Mouse (Mus musculus): ENCODE measurements around the gene Drd4. TPM values are rescaled to one million over a fixed set of nuclear protein-coding genes. Genes with fewer than 3 reads are reported as not detected.

Drd4 gene
- total RNA-seq, 2 experiments from 2014 or later = not detected

- no peak; the same call in 1 of the 2 replicates for ATAC-seq (replicated peaks; ENCODE audit: low FRiP score, poor library complexity, severe bottlenecking)
Observed at GRCm38 (mm10) chr7:141328373-141328990, 36.7 kb downstream of the Drd4 start.

GRCm38 (mm10) chr7:141330706-141331105 lies 38.9 kb downstream of the Drd4 start:
- no peak for ATAC-seq (replicated peaks; ENCODE audit: low FRiP score, poor library complexity, severe bottlenecking)

- no peak for ATAC-seq (replicated peaks; ENCODE audit: low FRiP score, poor library complexity, severe bottlenecking)
Observed at GRCm38 (mm10) chr7:141331990-141332389, 40.2 kb downstream of the Drd4 start.

GRCm38 (mm10) chr7:141335044-141335579 lies 43.3 kb downstream of the Drd4 start:
- ATAC-seq (replicated peaks; ENCODE audit: low FRiP score, poor library complexity, severe bottlenecking) = no peak

- no peak for ATAC-seq (replicated peaks; ENCODE audit: low FRiP score, poor library complexity, severe bottlenecking)
Observed at GRCm38 (mm10) chr7:141335682-141336081, 43.9 kb downstream of the Drd4 start.

- no peak for ATAC-seq (replicated peaks; ENCODE audit: low FRiP score, poor library complexity, severe bottlenecking)
Observed at GRCm38 (mm10) chr7:141336296-141336695, 44.5 kb downstream of the Drd4 start.

GRCm38 (mm10) chr7:141337716-141338416 lies 46.1 kb downstream of the Drd4 start:
- ATAC-seq (replicated peaks; ENCODE audit: low FRiP score, poor library complexity, severe bottlenecking) = no peak

GRCm38 (mm10) chr7:141338576-141339131 lies 46.8 kb downstream of the Drd4 start, which contains the start of gene Eps8l2:
Gene Eps8l2, plus strand, starts transcription at chr7:141338880.
- ATAC-seq (replicated peaks; ENCODE audit: low FRiP score, poor library complexity, severe bottlenecking) = peak; percentile 56; the same call in 1 of the 2 replicates

GRCm38 (mm10) chr7:141339215-141339920 lies 47.6 kb downstream of the Drd4 start:
- no peak for ATAC-seq (replicated peaks; ENCODE audit: low FRiP score, poor library complexity, severe bottlenecking)

GRCm38 (mm10) chr7:141340023-141340422 lies 48.2 kb downstream of the Drd4 start:
- ATAC-seq (replicated peaks; ENCODE audit: low FRiP score, poor library complexity, severe bottlenecking) = no peak

GRCm38 (mm10) chr7:141340476-141340875 lies 48.7 kb downstream of the Drd4 start:
- ATAC-seq (replicated peaks; ENCODE audit: low FRiP score, poor library complexity, severe bottlenecking) = no peak

- ATAC-seq (replicated peaks; ENCODE audit: low FRiP score, poor library complexity, severe bottlenecking) = no peak
Observed at GRCm38 (mm10) chr7:141341689-141342226, 50.0 kb downstream of the Drd4 start.

- ATAC-seq (replicated peaks; ENCODE audit: low FRiP score, poor library complexity, severe bottlenecking) = no peak
Observed at GRCm38 (mm10) chr7:141343230-141343629, 51.4 kb downstream of the Drd4 start.

GRCm38 (mm10) chr7:141343696-141344095 lies 51.9 kb downstream of the Drd4 start:
- no peak for ATAC-seq (replicated peaks; ENCODE audit: low FRiP score, poor library complexity, severe bottlenecking)

GRCm38 (mm10) chr7:141344787-141345186 lies 53.0 kb downstream of the Drd4 start:
- ATAC-seq (replicated peaks; ENCODE audit: low FRiP score, poor library complexity, severe bottlenecking) = no peak

Other genes with a start within 250 kb of the Drd4 start
- gene B4galnt4, start 230.9 kb upstream of the Drd4 start, total RNA-seq (2015; ENCODE audit: low replicate concordance) = 0.84 TPM in 1 of 2 replicates, not detected in the other
- gene B4galnt4, start 230.9 kb upstream of the Drd4 start, total RNA-seq (2017; ENCODE audit: low replicate concordance) = not detected in 2 replicates
- not detected in 2 replicates for gene Pkp3, start 213.8 kb upstream of the Drd4 start, total RNA-seq (2015; ENCODE audit: low replicate concordance)
- not detected in 2 replicates for gene Pkp3, start 213.8 kb upstream of the Drd4 start, total RNA-seq (2017; ENCODE audit: low replicate concordance)
- gene Sigirr, start 191.4 kb upstream of the Drd4 start, total RNA-seq (2015; ENCODE audit: low replicate concordance) = 4.2 TPM in 1 of 2 replicates, not detected in the other
- 2.8 and 4.4 TPM in 2 replicates for gene Sigirr, start 191.4 kb upstream of the Drd4 start, total RNA-seq (2017; ENCODE audit: low replicate concordance)
- gene Ano9, start 174.2 kb upstream of the Drd4 start, total RNA-seq (2015; ENCODE audit: low replicate concordance) = not detected in 2 replicates
- not detected in 2 replicates for gene Ano9, start 174.2 kb upstream of the Drd4 start, total RNA-seq (2017; ENCODE audit: low replicate concordance)
- gene Ptdss2, start 169.6 kb upstream of the Drd4 start, total RNA-seq (2015; ENCODE audit: low replicate concordance) = 123 and 158 TPM in 2 replicates
- 153 and 164 TPM in 2 replicates for gene Ptdss2, start 169.6 kb upstream of the Drd4 start, total RNA-seq (2017; ENCODE audit: low replicate concordance)
- gene Rnh1, start 119.1 kb upstream of the Drd4 start, total RNA-seq (2015; ENCODE audit: low replicate concordance) = 11.9 and 13.8 TPM in 2 replicates
- gene Rnh1, start 119.1 kb upstream of the Drd4 start, total RNA-seq (2017; ENCODE audit: low replicate concordance) = 15.1 and 15.7 TPM in 2 replicates
- 3.8 and 24.9 TPM in 2 replicates for gene Hras, start 98.0 kb upstream of the Drd4 start, total RNA-seq (2015; ENCODE audit: low replicate concordance)
- gene Hras, start 98.0 kb upstream of the Drd4 start, total RNA-seq (2017; ENCODE audit: low replicate concordance) = 11.4 and 20.8 TPM in 2 replicates
- 2.1 TPM in 1 of 2 replicates, not detected in the other for gene Lrrc56, start 97.8 kb upstream of the Drd4 start, total RNA-seq (2015; ENCODE audit: low replicate concordance)
- gene Lrrc56, start 97.8 kb upstream of the Drd4 start, total RNA-seq (2017; ENCODE audit: low replicate concordance) = 0.94 and 1.8 TPM in 2 replicates
- gene Lmntd2, start 77.9 kb upstream of the Drd4 start, total RNA-seq (2015; ENCODE audit: low replicate concordance) = not detected in 2 replicates
- gene Lmntd2, start 77.9 kb upstream of the Drd4 start, total RNA-seq (2017; ENCODE audit: low replicate concordance) = 0.17 and 1.7 TPM in 2 replicates
- gene Rassf7, start 76.1 kb upstream of the Drd4 start, total RNA-seq (2015; ENCODE audit: low replicate concordance) = 1.7 and 6.0 TPM in 2 replicates
- 3.9 and 12.2 TPM in 2 replicates for gene Rassf7, start 76.1 kb upstream of the Drd4 start, total RNA-seq (2017; ENCODE audit: low replicate concordance)
- gene Phrf1, start 63.2 kb upstream of the Drd4 start, total RNA-seq (2015; ENCODE audit: low replicate concordance) = 24.9 and 30.0 TPM in 2 replicates
- 25.5 and 32.8 TPM in 2 replicates for gene Phrf1, start 63.2 kb upstream of the Drd4 start, total RNA-seq (2017; ENCODE audit: low replicate concordance)
- gene Irf7, start 25.5 kb upstream of the Drd4 start, total RNA-seq (2015; ENCODE audit: low replicate concordance) = 49.5 and 73.8 TPM in 2 replicates
- 78.0 and 88.9 TPM in 2 replicates for gene Irf7, start 25.5 kb upstream of the Drd4 start, total RNA-seq (2017; ENCODE audit: low replicate concordance)
- not detected in 2 replicates for gene Cdhr5, start 15.2 kb upstream of the Drd4 start, total RNA-seq (2015; ENCODE audit: low replicate concordance)
- gene Cdhr5, start 15.2 kb upstream of the Drd4 start, total RNA-seq (2017; ENCODE audit: low replicate concordance) = not detected in 2 replicates
- gene Sct, start 12.9 kb upstream of the Drd4 start, total RNA-seq (2015; ENCODE audit: low replicate concordance) = not detected in 2 replicates
- gene Sct, start 12.9 kb upstream of the Drd4 start, total RNA-seq (2017; ENCODE audit: low replicate concordance) = not detected in 2 replicates
- gene Deaf1, start 35.7 kb downstream of the Drd4 start, total RNA-seq (2015; ENCODE audit: low replicate concordance) = 9.4 and 18.3 TPM in 2 replicates
- gene Deaf1, start 35.7 kb downstream of the Drd4 start, total RNA-seq (2017; ENCODE audit: low replicate concordance) = 14.1 and 16.0 TPM in 2 replicates
- gene Tmem80, start 35.7 kb downstream of the Drd4 start, total RNA-seq (2015; ENCODE audit: low replicate concordance) = 6.5 and 8.4 TPM in 2 replicates
- 10.5 and 12.9 TPM in 2 replicates for gene Tmem80, start 35.7 kb downstream of the Drd4 start, total RNA-seq (2017; ENCODE audit: low replicate concordance)
- gene Eps8l2, start 46.9 kb downstream of the Drd4 start, total RNA-seq (2015; ENCODE audit: low replicate concordance) = not detected in 2 replicates
- not detected in 2 replicates for gene Eps8l2, start 46.9 kb downstream of the Drd4 start, total RNA-seq (2017; ENCODE audit: low replicate concordance)
- gene Taldo1, start 100.2 kb downstream of the Drd4 start, total RNA-seq (2015; ENCODE audit: low replicate concordance) = 132 and 180 TPM in 2 replicates
- gene Taldo1, start 100.2 kb downstream of the Drd4 start, total RNA-seq (2017; ENCODE audit: low replicate concordance) = 443 and 565 TPM in 2 replicates
- 6.3 and 9.2 TPM in 2 replicates for gene Gatd1, start 122.1 kb downstream of the Drd4 start, total RNA-seq (2015; ENCODE audit: low replicate concordance)
- gene Gatd1, start 122.1 kb downstream of the Drd4 start, total RNA-seq (2017; ENCODE audit: low replicate concordance) = 4.9 and 6.0 TPM in 2 replicates
- not detected in 2 replicates for gene Cend1, start 137.5 kb downstream of the Drd4 start, total RNA-seq (2015; ENCODE audit: low replicate concordance)
- not detected in 2 replicates for gene Cend1, start 137.5 kb downstream of the Drd4 start, total RNA-seq (2017; ENCODE audit: low replicate concordance)
- gene Slc25a22, start 145.9 kb downstream of the Drd4 start, total RNA-seq (2015; ENCODE audit: low replicate concordance) = 8.2 and 11.7 TPM in 2 replicates
- 3.2 and 10.0 TPM in 2 replicates for gene Slc25a22, start 145.9 kb downstream of the Drd4 start, total RNA-seq (2017; ENCODE audit: low replicate concordance)
- gene Pidd1, start 152.0 kb downstream of the Drd4 start, total RNA-seq (2015; ENCODE audit: low replicate concordance) = 12.7 and 17.9 TPM in 2 replicates
- 7.3 and 9.8 TPM in 2 replicates for gene Pidd1, start 152.0 kb downstream of the Drd4 start, total RNA-seq (2017; ENCODE audit: low replicate concordance)
- gene Rplp2, start 155.4 kb downstream of the Drd4 start, total RNA-seq (2015; ENCODE audit: low replicate concordance) = 661 and 730 TPM in 2 replicates
- gene Rplp2, start 155.4 kb downstream of the Drd4 start, total RNA-seq (2017; ENCODE audit: low replicate concordance) = 791 and 1,714 TPM in 2 replicates
- 10.0 and 11.3 TPM in 2 replicates for gene Pnpla2, start 163.2 kb downstream of the Drd4 start, total RNA-seq (2015; ENCODE audit: low replicate concordance)
- 5.9 and 6.0 TPM in 2 replicates for gene Pnpla2, start 163.2 kb downstream of the Drd4 start, total RNA-seq (2017; ENCODE audit: low replicate concordance)
- gene Cracr2b, start 169.1 kb downstream of the Drd4 start, total RNA-seq (2015; ENCODE audit: low replicate concordance) = 0.77 TPM in 1 of 2 replicates, not detected in the other
- gene Cracr2b, start 169.1 kb downstream of the Drd4 start, total RNA-seq (2017; ENCODE audit: low replicate concordance) = 3.2 TPM in 1 of 2 replicates, not detected in the other
- gene Cd151, start 175.4 kb downstream of the Drd4 start, total RNA-seq (2015; ENCODE audit: low replicate concordance) = 5.2 TPM in 1 of 2 replicates, not detected in the other
- 9.5 and 11.0 TPM in 2 replicates for gene Cd151, start 175.4 kb downstream of the Drd4 start, total RNA-seq (2017; ENCODE audit: low replicate concordance)
- 7.3 and 10.0 TPM in 2 replicates for gene Polr2l, start 183.1 kb downstream of the Drd4 start, total RNA-seq (2015; ENCODE audit: low replicate concordance)
- gene Polr2l, start 183.1 kb downstream of the Drd4 start, total RNA-seq (2017; ENCODE audit: low replicate concordance) = 5.4 and 9.5 TPM in 2 replicates
- gene Tspan4, start 183.2 kb downstream of the Drd4 start, total RNA-seq (2015; ENCODE audit: low replicate concordance) = 0.58 and 1.7 TPM in 2 replicates
- 2.2 and 7.7 TPM in 2 replicates for gene Tspan4, start 183.2 kb downstream of the Drd4 start, total RNA-seq (2017; ENCODE audit: low replicate concordance)
- 4.0 and 7.5 TPM in 2 replicates for gene Chid1, start 247.9 kb downstream of the Drd4 start, total RNA-seq (2015; ENCODE audit: low replicate concordance)
- gene Chid1, start 247.9 kb downstream of the Drd4 start, total RNA-seq (2017; ENCODE audit: low replicate concordance) = 7.5 and 8.1 TPM in 2 replicates